Mouse (Mus musculus): ENCODE measurements around the gene Gna15. TPM values are rescaled to one million over a fixed set of nuclear protein-coding genes. Genes with fewer than 3 reads are reported as not detected.

Gene Gna15
- polyA plus RNA-seq, 1 experiment, result 11.2 TPM

- Histone ChIP-seq H3K4me3 (ENCODE audit: low read depth, low read length) (no peak overlapping the region), H3K9ac (ENCODE audit: low read depth, poor library complexity, severe bottlenecking) (no peak overlapping the region), H3K4me1 (ENCODE audit: control insufficient read depth, insufficient read depth, low read length) (no peaks in the 10 kb centered on the region), H3K27ac (ENCODE audit: insufficient read depth, low read length) (no peak overlapping the region), H3K36me3 (ENCODE audit: control insufficient read depth, insufficient read depth, low read length, poor library complexity, severe bottlenecking) (no peaks in the 10 kb centered on the region), H3K9me3 (replicated peaks; ENCODE audit: control insufficient read depth, insufficient read depth, low read length, poor library complexity, severe bottlenecking) (no peaks in the 10 kb centered on the region), H3K27me3 (ENCODE audit: control insufficient read depth, insufficient read depth, low read length, poor library complexity, severe bottlenecking) (no peaks in the 10 kb centered on the region)
- no peak for TF ChIP-seq POLR2A (IDR thresholded peaks at IDR 0.05; ENCODE audit: insufficient read depth, low read length)
- peak; percentile 99 for TF ChIP-seq CTCF (IDR thresholded peaks at IDR 0.05; ENCODE audit: low read depth, low read length)
- no peak for TF ChIP-seq EP300 (IDR thresholded peaks at IDR 0.05; ENCODE audit: insufficient read depth, low read depth, low read length)
Measured at GRCm38 (mm10) chr10:81550257-81550656, 26.2 kb upstream of the Gna15 start.

- no peaks in the 10 kb centered on the region for H3K4me1 ChIP-seq (ENCODE audit: control insufficient read depth, insufficient read depth, low read length)
- H3K9me3 ChIP-seq (replicated peaks; ENCODE audit: control insufficient read depth, insufficient read depth, low read length, poor library complexity, severe bottlenecking), result no peaks in the 10 kb centered on the region
- H3K4me3 ChIP-seq (ENCODE audit: low read depth, low read length), result no peak overlapping the region
- no peak overlapping the region for H3K27ac ChIP-seq (ENCODE audit: insufficient read depth, low read length)
- no peak overlapping the region for H3K9ac ChIP-seq (ENCODE audit: low read depth, poor library complexity, severe bottlenecking)
- H3K27me3 ChIP-seq (ENCODE audit: control insufficient read depth, insufficient read depth, low read length, poor library complexity, severe bottlenecking), result no peaks in the 10 kb centered on the region
- TF ChIP-seq POLR2A (IDR thresholded peaks at IDR 0.05; ENCODE audit: insufficient read depth, low read length) (no peak), EP300 (IDR thresholded peaks at IDR 0.05; ENCODE audit: insufficient read depth, low read depth, low read length) (no peak), CTCF (IDR thresholded peaks at IDR 0.05; ENCODE audit: low read depth, low read length) (no peak)
- H3K36me3 ChIP-seq (ENCODE audit: control insufficient read depth, insufficient read depth, low read length, poor library complexity, severe bottlenecking), result no peaks in the 10 kb centered on the region
Measured at GRCm38 (mm10) chr10:81548944-81549343, 24.9 kb upstream of the Gna15 start.

GRCm38 (mm10) chr10:81546788-81547571 is 23.0 kb upstream of the Gna15 start:
- H3K9me3 ChIP-seq (replicated peaks; ENCODE audit: control insufficient read depth, insufficient read depth, low read length, poor library complexity, severe bottlenecking), result no peaks in the 10 kb centered on the region
- peaks cover 6% of the 10 kb centered on the region for H3K4me1 ChIP-seq (ENCODE audit: control insufficient read depth, insufficient read depth, low read length)
- H3K4me3 ChIP-seq (ENCODE audit: low read depth, low read length), result no peak overlapping the region
- H3K27ac ChIP-seq (ENCODE audit: insufficient read depth, low read length), result no peak overlapping the region
- no peaks in the 10 kb centered on the region for H3K36me3 ChIP-seq (ENCODE audit: control insufficient read depth, insufficient read depth, low read length, poor library complexity, severe bottlenecking)
- no peak overlapping the region for H3K9ac ChIP-seq (ENCODE audit: low read depth, poor library complexity, severe bottlenecking)
- no peaks in the 10 kb centered on the region for H3K27me3 ChIP-seq (ENCODE audit: control insufficient read depth, insufficient read depth, low read length, poor library complexity, severe bottlenecking)
- TF ChIP-seq CTCF (IDR thresholded peaks at IDR 0.05; ENCODE audit: low read depth, low read length), result no peak
- no peak for TF ChIP-seq EP300 (IDR thresholded peaks at IDR 0.05; ENCODE audit: insufficient read depth, low read depth, low read length)
- TF ChIP-seq POLR2A (IDR thresholded peaks at IDR 0.05; ENCODE audit: insufficient read depth, low read length), result no peak

- Histone ChIP-seq H3K27me3 (ENCODE audit: control insufficient read depth, insufficient read depth, low read length, poor library complexity, severe bottlenecking) (no peaks in the 10 kb centered on the region), H3K27ac (ENCODE audit: insufficient read depth, low read length) (no peak overlapping the region), H3K4me3 (ENCODE audit: low read depth, low read length) (no peak overlapping the region), H3K9me3 (replicated peaks; ENCODE audit: control insufficient read depth, insufficient read depth, low read length, poor library complexity, severe bottlenecking) (no peaks in the 10 kb centered on the region), H3K9ac (ENCODE audit: low read depth, poor library complexity, severe bottlenecking) (no peak overlapping the region), H3K36me3 (ENCODE audit: control insufficient read depth, insufficient read depth, low read length, poor library complexity, severe bottlenecking) (no peaks in the 10 kb centered on the region), H3K4me1 (ENCODE audit: control insufficient read depth, insufficient read depth, low read length) (peaks cover 6% of the 10 kb centered on the region)
- TF ChIP-seq POLR2A (IDR thresholded peaks at IDR 0.05; ENCODE audit: insufficient read depth, low read length) (no peak), CTCF (IDR thresholded peaks at IDR 0.05; ENCODE audit: low read depth, low read length) (no peak), EP300 (IDR thresholded peaks at IDR 0.05; ENCODE audit: insufficient read depth, low read depth, low read length) (no peak)
Measured at GRCm38 (mm10) chr10:81546332-81546731, 22.3 kb upstream of the Gna15 start.

- no peaks in the 10 kb centered on the region for H3K27me3 ChIP-seq (ENCODE audit: control insufficient read depth, insufficient read depth, low read length, poor library complexity, severe bottlenecking)
- H3K9ac ChIP-seq (ENCODE audit: low read depth, poor library complexity, severe bottlenecking), result peak within 1 kb of the TSS; percentile 83
- H3K36me3 ChIP-seq (ENCODE audit: control insufficient read depth, insufficient read depth, low read length, poor library complexity, severe bottlenecking), result no peaks in the 10 kb centered on the region
- H3K4me3 ChIP-seq (ENCODE audit: low read depth, low read length), result peak within 1 kb of the TSS; percentile 85
- TF ChIP-seq EP300 (IDR thresholded peaks at IDR 0.05; ENCODE audit: insufficient read depth, low read depth, low read length), result no peak
- no peak for TF ChIP-seq CTCF (IDR thresholded peaks at IDR 0.05; ENCODE audit: low read depth, low read length)
- peak; percentile 73 for TF ChIP-seq POLR2A (IDR thresholded peaks at IDR 0.05; ENCODE audit: insufficient read depth, low read length)
- H3K27ac ChIP-seq (ENCODE audit: insufficient read depth, low read length), result no peak within 1 kb of the TSS
- H3K9me3 ChIP-seq (replicated peaks; ENCODE audit: control insufficient read depth, insufficient read depth, low read length, poor library complexity, severe bottlenecking), result no peaks in the 10 kb centered on the region
- H3K4me1 ChIP-seq (ENCODE audit: control insufficient read depth, insufficient read depth, low read length), result peaks cover 6% of the 10 kb centered on the region
Measured at GRCm38 (mm10) chr10:81545161-81545747, 21.2 kb upstream of the Gna15 start, which contains the start of gene Gna11. Gene Gna11, minus strand, starts transcription at chr10:81545190.

Data from ES-Bruce4 (cell line).